Mouse (Mus musculus) kidney, adult 2 months (tissue): ENCODE results near the gene Kcnh7.

ENCODE experiments used
- CTCF ChIP-seq: fragments of 200-500 bp; conservative IDR thresholded peaks from 2 replicates; pipeline ENCODE4 v1.5.1; 2011; ENCODE audit warnings: low read depth, mild to moderate bottlenecking, control low read depth, low read length, moderate library complexity, mixed read lengths; ENCODE audit not compliant: insufficient read depth, insufficient read length
- POLR2A ChIP-seq: fragments of 200-500 bp; IDR thresholded peaks from one replicate; pipeline ENCODE4 v1.6.1; 2011; ENCODE audit warnings: low read depth, low read length, control low read depth

DNA sequence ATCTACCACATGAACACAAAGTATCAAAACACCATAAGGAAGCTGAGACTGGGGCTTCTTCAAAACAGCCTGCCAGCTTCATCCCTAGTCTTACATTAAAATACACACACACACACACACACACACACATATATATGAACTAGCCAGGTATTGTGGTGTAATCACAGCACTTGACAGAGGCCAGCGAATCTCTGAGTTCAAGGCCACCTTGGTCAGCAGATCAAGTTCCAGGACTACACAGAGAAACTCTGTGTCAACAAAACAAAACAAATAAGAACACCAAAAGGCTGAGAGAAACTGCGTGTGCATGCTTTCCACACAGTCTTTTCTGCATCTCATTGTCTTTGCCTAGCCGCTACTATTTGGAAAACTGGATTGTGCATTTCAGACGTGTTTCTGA lies 531.6 kb downstream of the Kcnh7 start:
- TF ChIP-seq CTCF, result no peak
- TF ChIP-seq POLR2A, result no peak
